1 mouse cellular context compared by ENCODE assay signal in genomic region chr3:96238954-96239793, GRCm38 (mm10).
TF ChIP-seq lines count a peak whose summit lies in the region.

TSS of gene Hist2h3c2 (minus strand) at chr3:96239127.

TF ChIP-seq in CH12.LX, 34 proteins besides CTCF, POLR2A, EP300 and RAD21:
- peak; percentile 79 for TF ChIP-seq POLR2AphosphoS2 (IDR thresholded peaks at IDR 0.05; ENCODE audit: low read depth, low read length)
- peak; percentile 65 for TF ChIP-seq ZMIZ1 (IDR thresholded peaks at IDR 0.05; ENCODE audit: low read depth, low read length)
TF ChIP-seq in CH12.LX: peak in this region for 2; not testable (repeated sequence) for 32.
